Mouse (Mus musculus): Measurements from ENCODE around the gene Dnal4. TPM values are rescaled to one million over a fixed set of nuclear protein-coding genes. Genes with fewer than 3 reads are reported as not detected.
A peak's percentile ranks its signal among the peaks of the same experiment; 100 is the strongest.

Gene Dnal4
- 96.1 and 101 TPM in 2 replicates for polyA plus RNA-seq (2014; fragmentation: Nextera tagmentation; extraction: Ambion mirVana)

DNA sequence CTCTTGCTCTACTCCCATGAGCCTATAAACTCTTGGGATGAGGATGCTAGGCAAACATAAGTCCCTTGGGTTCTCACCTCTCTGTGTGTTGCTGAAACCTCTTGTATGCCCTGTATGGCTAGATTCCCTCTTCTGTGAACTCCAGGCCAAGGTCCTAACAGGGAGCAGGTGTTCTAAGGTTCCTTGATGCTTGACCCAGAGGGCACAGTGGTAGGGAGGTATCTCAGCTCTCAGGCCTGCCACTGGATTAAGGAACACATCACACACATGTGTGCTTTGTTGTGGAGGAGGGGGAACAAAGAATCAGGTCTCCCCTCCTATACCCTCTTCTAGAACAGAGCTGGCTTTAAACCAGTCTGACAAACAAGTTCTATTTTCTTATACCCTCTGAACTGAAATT, at the start of gene Dnal4:
Gene Dnal4 (minus strand): TSS at position 101 of the 400 bp plus-strand sequence.
- no peak for ATAC-seq
- Histone ChIP-seq H3K4me2 (ENCODE audit: low read length) (no peak within 1 kb of the TSS), H3K4me1 (ENCODE audit: control insufficient read depth, insufficient read depth, low read length) (peaks cover 12% of the 10 kb centered on the region), H3K4me3 (ENCODE audit: low read depth, low read length) (no peak within 1 kb of the TSS), H3K27me3 (replicated peaks; ENCODE audit: control insufficient read depth, insufficient read depth, low read length) (no peaks in the 10 kb centered on the region), H3K36me3 (ENCODE audit: control insufficient read depth, insufficient read depth, low read length) (no peaks in the 10 kb centered on the region), H3K9me3 (replicated peaks; ENCODE audit: control insufficient read depth, low read length) (no peaks in the 10 kb centered on the region), H3K9ac (ENCODE audit: low read length) (no peak within 1 kb of the TSS), H3K27ac (ENCODE audit: low read depth, low read length) (no peak within 1 kb of the TSS)
- no peak for DNase-seq (ENCODE audit: low spot score)

DNA sequence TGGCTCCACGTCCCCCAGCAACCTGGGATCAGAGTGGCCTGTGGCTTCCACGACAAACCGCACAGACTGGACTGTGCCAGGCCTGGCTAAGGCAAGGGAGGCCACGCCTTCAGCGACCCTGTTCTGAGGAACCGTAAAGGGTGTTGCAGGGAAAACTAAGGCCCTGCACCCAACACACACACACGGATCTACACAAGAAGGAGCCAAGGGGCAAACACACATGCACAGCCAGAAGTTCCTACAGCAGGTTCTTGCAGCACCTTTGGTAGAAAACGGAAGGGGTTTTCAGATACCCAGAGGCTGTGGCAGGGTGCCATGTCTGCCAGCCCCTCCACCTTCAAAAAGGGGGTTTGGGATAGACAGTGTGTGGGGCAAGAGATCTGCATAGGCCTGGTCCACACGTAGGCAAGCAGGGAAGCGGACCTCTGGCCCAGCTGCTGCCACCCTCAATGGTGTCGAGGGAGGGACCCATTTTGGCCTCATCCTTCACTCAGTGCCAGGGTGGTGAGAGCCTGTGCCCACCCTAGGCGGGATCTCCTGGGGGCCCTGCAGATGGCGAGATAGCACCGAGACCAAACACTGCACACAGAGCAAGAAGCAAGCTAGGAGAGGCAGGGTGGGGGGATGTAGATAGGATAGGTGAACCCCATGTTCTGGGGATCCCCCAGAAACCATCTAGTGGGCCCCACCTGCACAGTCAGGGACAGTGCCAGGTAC, 49.6 kb upstream of the Dnal4 start:
- Histone ChIP-seq H3K4me1 (ENCODE audit: control insufficient read depth, insufficient read depth, low read length) (peaks cover 1% of the 10 kb centered on the region), H3K4me2 (ENCODE audit: low read length) (no peak overlapping the region), H3K27ac (ENCODE audit: low read depth, low read length) (no peak overlapping the region), H3K27me3 (replicated peaks; ENCODE audit: control insufficient read depth, insufficient read depth, low read length) (no peaks in the 10 kb centered on the region), H3K9me3 (replicated peaks; ENCODE audit: control insufficient read depth, low read length) (no peaks in the 10 kb centered on the region), H3K9ac (ENCODE audit: low read length) (no peak overlapping the region; the same call in 1 of the 2 replicates), H3K36me3 (ENCODE audit: control insufficient read depth, insufficient read depth, low read length) (peaks cover 52% of the 10 kb centered on the region), H3K4me3 (ENCODE audit: low read depth, low read length) (no peak overlapping the region)
- no peak for ATAC-seq
- DNase-seq (ENCODE audit: low spot score), result no peak
- WGBS, result 89% methylated on average over 14 of the region's 14 CpGs

DNA sequence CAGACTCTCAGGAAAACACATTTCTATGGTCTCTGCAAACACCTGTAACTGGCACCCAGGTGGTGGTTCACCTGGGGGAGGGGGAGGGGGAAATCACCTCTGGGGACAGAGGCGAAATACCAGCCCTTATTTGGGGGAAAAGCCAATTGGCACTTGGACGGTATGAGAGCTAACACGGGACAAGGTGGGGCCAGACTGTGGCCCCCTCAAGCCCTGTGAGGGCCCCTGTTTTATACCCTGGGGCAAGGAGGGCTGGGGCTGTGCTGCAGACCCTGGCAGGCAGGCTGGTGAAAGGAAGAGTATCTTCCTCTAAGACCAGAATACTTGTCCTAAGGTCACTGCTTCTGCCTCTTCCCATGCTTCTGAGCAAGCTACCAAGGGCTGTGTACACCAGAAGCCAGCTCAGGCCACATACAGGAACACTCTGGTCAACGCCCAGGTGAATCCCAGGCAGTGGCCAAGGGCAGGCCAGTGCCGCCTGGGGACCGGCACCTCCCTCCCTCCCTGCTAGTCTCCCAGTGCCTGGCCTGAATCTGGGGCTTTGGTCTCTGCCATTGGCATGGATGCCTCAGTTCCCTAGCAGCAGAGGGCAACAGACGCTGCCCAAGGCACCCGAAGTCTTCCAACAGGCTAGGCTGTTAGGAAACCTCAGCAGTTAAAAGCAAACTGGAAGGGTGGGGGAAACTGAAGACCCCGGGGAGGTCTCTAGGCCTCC, 48.7 kb upstream of the Dnal4 start:
- no peak overlapping the region for H3K4me2 ChIP-seq (ENCODE audit: low read length)
- peaks cover 47% of the 10 kb centered on the region for H3K36me3 ChIP-seq (ENCODE audit: control insufficient read depth, insufficient read depth, low read length)
- H3K4me3 ChIP-seq (ENCODE audit: low read depth, low read length), result no peak overlapping the region
- 0 out of 2 replicates have a peak overlapping the region, but pooled peaks have one; percentile 21 for H3K9ac ChIP-seq (ENCODE audit: low read length)
- no peaks in the 10 kb centered on the region for H3K27me3 ChIP-seq (replicated peaks; ENCODE audit: control insufficient read depth, insufficient read depth, low read length)
- no peak overlapping the region for H3K27ac ChIP-seq (ENCODE audit: low read depth, low read length)
- H3K4me1 ChIP-seq (ENCODE audit: control insufficient read depth, insufficient read depth, low read length), result no peaks in the 10 kb centered on the region
- no peak for DNase-seq (ENCODE audit: low spot score)
- H3K9me3 ChIP-seq (replicated peaks; ENCODE audit: control insufficient read depth, low read length), result no peaks in the 10 kb centered on the region
- 86% methylated on average over 9 of the region's 9 CpGs for WGBS
- ATAC-seq, result no peak

DNA sequence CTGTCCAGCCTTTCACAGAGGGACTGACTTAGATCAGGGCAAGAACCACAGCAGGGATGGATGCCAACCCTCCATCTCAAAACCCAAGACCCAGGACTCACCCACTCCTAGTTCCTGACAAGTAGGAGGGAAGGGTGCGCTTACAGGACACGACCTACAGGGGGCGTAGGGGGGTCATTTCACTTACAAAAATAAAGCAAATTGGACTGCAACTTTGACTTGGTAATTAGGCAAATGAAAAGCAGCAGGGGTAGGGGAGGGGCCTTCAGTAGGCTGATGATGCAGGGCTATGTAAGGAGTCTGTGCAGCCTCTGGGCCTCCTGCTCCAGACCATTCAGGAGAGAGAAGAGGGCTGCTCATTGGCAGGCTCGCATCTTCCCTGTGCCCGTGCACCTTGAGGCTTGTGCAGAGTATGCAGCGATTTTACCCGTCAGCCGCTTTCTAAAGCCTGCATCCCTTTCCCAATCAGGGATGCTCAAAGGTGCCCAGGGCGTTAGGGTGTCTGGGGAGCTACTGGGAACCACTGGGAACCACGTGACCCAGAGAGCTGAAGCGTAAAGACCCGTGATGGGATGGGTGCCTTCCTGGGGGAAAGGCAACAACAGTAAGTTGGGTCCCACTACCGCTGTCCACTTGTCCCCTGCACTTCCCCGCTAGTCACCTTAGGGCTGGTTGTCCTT, 47.6 kb upstream of the Dnal4 start:
- Histone ChIP-seq H3K9me3 (replicated peaks; ENCODE audit: control insufficient read depth, low read length) (no peaks in the 10 kb centered on the region), H3K27me3 (replicated peaks; ENCODE audit: control insufficient read depth, insufficient read depth, low read length) (no peaks in the 10 kb centered on the region), H3K4me2 (ENCODE audit: low read length) (no peak overlapping the region), H3K4me1 (ENCODE audit: control insufficient read depth, insufficient read depth, low read length) (no peaks in the 10 kb centered on the region), H3K4me3 (ENCODE audit: low read depth, low read length) (no peak overlapping the region), H3K36me3 (ENCODE audit: control insufficient read depth, insufficient read depth, low read length) (peaks cover 45% of the 10 kb centered on the region), H3K9ac (ENCODE audit: low read length) (peak overlapping the region; percentile 29), H3K27ac (ENCODE audit: low read depth, low read length) (0 out of 2 replicates have a peak overlapping the region, but pooled peaks have one; percentile 55)
- 45% methylated on average over 14 of the region's 14 CpGs for WGBS
- peak; percentile 74 for DNase-seq (ENCODE audit: low spot score)
- ATAC-seq, result peak; percentile 53

DNA sequence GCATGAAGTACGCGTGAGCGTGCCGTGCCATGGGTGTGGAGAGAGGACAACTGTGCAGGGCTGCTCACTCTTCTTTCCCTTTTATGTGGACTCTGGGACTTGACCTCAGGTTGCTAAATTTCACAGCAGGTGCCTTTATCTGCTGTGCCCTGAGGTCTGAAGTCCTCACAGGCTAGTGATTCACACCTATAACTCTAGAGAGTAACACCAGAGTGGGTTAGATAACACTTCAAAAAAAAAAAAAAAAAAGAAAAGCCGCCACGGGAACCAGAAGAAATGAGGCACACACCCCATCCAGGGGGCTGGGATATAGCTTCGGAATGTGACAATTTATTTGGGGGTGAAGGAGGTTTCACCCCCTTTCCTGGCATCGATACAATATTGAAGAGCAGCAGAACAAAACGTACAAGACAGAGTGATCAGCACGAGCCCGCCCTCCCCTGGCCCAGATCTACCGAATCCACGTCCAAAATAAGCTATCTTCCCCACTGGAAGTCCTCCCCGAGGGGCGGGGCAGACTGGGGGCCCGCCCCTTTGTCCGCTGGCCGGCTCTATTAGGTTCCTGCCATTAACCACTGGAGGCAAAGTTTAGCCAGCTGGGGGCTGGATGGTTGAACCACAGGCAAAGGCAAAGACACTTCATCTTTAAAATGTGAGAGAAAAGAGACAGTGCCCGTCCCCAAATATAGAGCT, 46.1 kb upstream of the Dnal4 start:
- no peaks in the 10 kb centered on the region for H3K4me1 ChIP-seq (ENCODE audit: control insufficient read depth, insufficient read depth, low read length)

DNA sequence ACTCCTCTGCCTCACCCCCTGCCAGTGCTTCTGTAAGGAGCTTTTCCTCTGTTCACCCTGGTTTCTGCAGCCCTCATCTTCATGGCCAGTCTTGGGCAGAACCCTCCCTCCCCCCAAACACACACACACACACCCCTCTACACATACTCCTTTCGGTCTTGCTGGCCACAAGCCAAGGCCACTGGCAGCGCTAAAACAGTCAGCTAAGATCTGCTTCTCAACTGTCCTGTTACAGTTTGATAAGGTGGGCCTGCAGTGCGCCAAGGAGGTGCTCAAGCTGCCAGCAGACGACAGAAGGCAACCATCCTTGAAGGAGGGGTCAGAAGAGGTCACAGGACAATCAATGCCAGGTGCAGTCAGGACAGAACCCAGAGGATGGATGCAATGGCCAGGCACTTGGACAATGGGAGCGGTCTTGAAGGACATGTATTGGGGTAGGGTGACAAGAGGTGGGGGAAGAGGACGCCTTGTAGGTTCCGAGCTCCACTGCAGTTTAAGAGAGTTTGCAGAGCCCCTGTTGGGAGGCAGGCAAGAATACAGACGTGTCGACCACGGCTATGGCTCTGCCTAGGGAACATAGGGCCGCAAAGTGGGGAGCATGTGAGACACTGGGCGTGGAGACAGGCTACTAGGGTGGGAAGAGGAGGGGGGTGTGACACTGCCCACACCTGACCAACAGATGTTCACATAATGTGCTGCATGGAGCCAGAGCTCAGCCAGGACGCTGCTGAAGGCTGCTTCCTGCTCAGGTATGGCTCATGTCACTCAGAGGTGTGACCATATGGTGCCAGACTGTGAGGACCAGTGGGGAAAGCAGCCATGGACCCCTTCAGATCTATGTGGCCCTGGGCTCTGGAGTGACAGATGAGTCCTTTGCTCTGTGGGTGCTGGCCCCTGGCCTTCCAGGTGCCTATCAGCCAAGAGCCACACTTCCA, 44.9 kb upstream of the Dnal4 start:
- Histone ChIP-seq H3K4me1 (ENCODE audit: control insufficient read depth, insufficient read depth, low read length) (no peaks in the 10 kb centered on the region), H3K36me3 (ENCODE audit: control insufficient read depth, insufficient read depth, low read length) (peaks cover 30% of the 10 kb centered on the region), H3K9me3 (replicated peaks; ENCODE audit: control insufficient read depth, low read length) (no peaks in the 10 kb centered on the region), H3K27me3 (replicated peaks; ENCODE audit: control insufficient read depth, insufficient read depth, low read length) (no peaks in the 10 kb centered on the region), H3K4me3 (ENCODE audit: low read depth, low read length) (no peak overlapping the region), H3K9ac (ENCODE audit: low read length) (no peak overlapping the region), H3K27ac (ENCODE audit: low read depth, low read length) (no peak overlapping the region), H3K4me2 (ENCODE audit: low read length) (no peak overlapping the region)
- WGBS, result 76% methylated on average over 13 of the region's 13 CpGs
- ATAC-seq, result no peak
- DNase-seq (ENCODE audit: low spot score), result no peak

More for the DNA sequence above, 46.1 kb upstream of the Dnal4 start:
- H3K36me3 ChIP-seq (ENCODE audit: control insufficient read depth, insufficient read depth, low read length), result peaks cover 42% of the 10 kb centered on the region
- WGBS, result 70% methylated on average over 19 of the region's 19 CpGs
- no peak overlapping the region for H3K4me2 ChIP-seq (ENCODE audit: low read length)
- ATAC-seq (no peak), DNase-seq (ENCODE audit: low spot score) (no peak)
- no peak overlapping the region for H3K4me3 ChIP-seq (ENCODE audit: low read depth, low read length)
- H3K9ac ChIP-seq (ENCODE audit: low read length), result no peak overlapping the region
- no peaks in the 10 kb centered on the region for H3K27me3 ChIP-seq (replicated peaks; ENCODE audit: control insufficient read depth, insufficient read depth, low read length)
- H3K27ac ChIP-seq (ENCODE audit: low read depth, low read length), result no peak overlapping the region
- no peaks in the 10 kb centered on the region for H3K9me3 ChIP-seq (replicated peaks; ENCODE audit: control insufficient read depth, low read length)

DNA sequence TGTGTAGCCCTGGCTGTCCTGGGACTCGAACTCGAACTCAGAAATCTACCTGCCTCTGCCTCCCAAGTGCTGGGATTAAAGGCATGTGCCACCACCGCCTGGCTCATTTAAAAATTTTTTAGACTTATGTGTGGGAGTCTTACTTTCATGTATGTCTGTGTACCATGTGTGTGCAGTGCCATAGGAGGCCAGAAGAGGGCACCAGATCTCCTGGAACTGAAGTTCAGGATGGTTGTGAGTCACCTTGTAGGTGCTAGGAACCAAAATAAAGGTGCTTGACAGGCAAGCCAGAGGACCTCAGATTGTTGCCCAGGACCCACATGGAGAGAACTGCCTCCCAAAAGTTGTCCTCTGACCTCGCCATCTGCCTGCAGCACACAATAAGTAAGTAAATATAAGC, 40.7 kb upstream of the Dnal4 start:
- WGBS, result 89% methylated on average over 4 of the region's 4 CpGs
- Histone ChIP-seq H3K9me3 (replicated peaks; ENCODE audit: control insufficient read depth, low read length) (no peaks in the 10 kb centered on the region), H3K27me3 (replicated peaks; ENCODE audit: control insufficient read depth, insufficient read depth, low read length) (no peaks in the 10 kb centered on the region), H3K4me1 (ENCODE audit: control insufficient read depth, insufficient read depth, low read length) (no peaks in the 10 kb centered on the region), H3K27ac (ENCODE audit: low read depth, low read length) (no peak overlapping the region), H3K9ac (ENCODE audit: low read length) (no peak overlapping the region), H3K4me3 (ENCODE audit: low read depth, low read length) (no peak overlapping the region), H3K36me3 (ENCODE audit: control insufficient read depth, insufficient read depth, low read length) (peaks cover 10% of the 10 kb centered on the region), H3K4me2 (ENCODE audit: low read length) (no peak overlapping the region)
- ATAC-seq (no peak), DNase-seq (ENCODE audit: low spot score) (no peak)
